Mouse (Mus musculus) heart, embryonic 11.5 days (tissue): ENCODE measurements around the gene Sstr1. TPM values are rescaled to one million over a fixed set of nuclear protein-coding genes. Genes with fewer than 3 reads are reported as not detected.

Experiments used
- ATAC-seq: fragments of 200-750 bp; cut with Nextera tagmentation; replicated peaks from 2 replicates; pipeline ENCODE4 v1.8.0; 2017; ENCODE audit warnings: moderate library complexity; ENCODE audit not compliant: insufficient number of reproducible peaks, low FRiP score, low TSS enrichment
- H3K27ac ChIP-seq: fragments of 300-500 bp; sonication (generic); 2 replicates; pipeline ENCODE4 v1.5.1; 2014; ENCODE audit warnings: mild to moderate bottlenecking, low read depth, low read length
- H3K27me3 ChIP-seq: fragments of 300-500 bp; sonication (generic); 2 replicates; pipeline ENCODE4 v1.6.1; 2014; ENCODE audit warnings: mild to moderate bottlenecking, low read length, mixed read lengths; ENCODE audit not compliant: control insufficient read depth, insufficient read depth
- H3K36me3 ChIP-seq: fragments of 300-500 bp; sonication (generic); 2 replicates; pipeline ENCODE4 v1.6.1; 2014; ENCODE audit warnings: mild to moderate bottlenecking, low read length, moderate library complexity, mixed read lengths; ENCODE audit not compliant: control insufficient read depth, insufficient read depth
- H3K4me1 ChIP-seq: fragments of 300-500 bp; sonication (generic); 2 replicates; pipeline ENCODE4 v1.6.1; 2014; ENCODE audit warnings: low read length; ENCODE audit not compliant: control insufficient read depth, insufficient read depth
- H3K4me2 ChIP-seq: fragments of 300-500 bp; sonication (generic); 2 replicates; pipeline ENCODE4 v1.6.1; 2014; ENCODE audit warnings: mild to moderate bottlenecking, moderate library complexity
- H3K4me3 ChIP-seq: fragments of 300-500 bp; sonication (generic); 2 replicates; pipeline ENCODE4 v1.5.1; 2014; ENCODE audit warnings: low read depth, low read length
- H3K9ac ChIP-seq: fragments of 300-500 bp; sonication (generic); 2 replicates; pipeline ENCODE4 v1.6.1; 2014; ENCODE audit warnings: mild to moderate bottlenecking, low read depth, low read length, moderate library complexity
- H3K9me3 ChIP-seq: fragments of 300-500 bp; sonication (generic); replicated peaks from 2 replicates; pipeline ENCODE4 v1.6.1; 2016; ENCODE audit warnings: low read length; ENCODE audit not compliant: control insufficient read depth
- WGBS: fragments of 180-500 bp; shearing (Covaris S2); extraction: QIAGEN DNeasy Blood & Tissue Kit; methylation state at CpG from one replicate; pipeline ENCODE4 v1.1.7; 2014; ENCODE audit not compliant: insufficient replicate concordance; 5-methylcytosine and 5-hydroxymethylcytosine counted together
- polyA plus RNA-seq: library from polyadenylated mRNA; unstranded; fragments of >200 nt; fragmentation: Nextera tagmentation; extraction: Ambion mirVana; gene quantifications from 2 replicates; pipeline ENCODE4 v1.2.1, GENCODE M21; 2014

Sstr1 gene
- polyA plus RNA-seq: 0.13 TPM in 1 of 2 replicates, not detected in the other

DNA sequence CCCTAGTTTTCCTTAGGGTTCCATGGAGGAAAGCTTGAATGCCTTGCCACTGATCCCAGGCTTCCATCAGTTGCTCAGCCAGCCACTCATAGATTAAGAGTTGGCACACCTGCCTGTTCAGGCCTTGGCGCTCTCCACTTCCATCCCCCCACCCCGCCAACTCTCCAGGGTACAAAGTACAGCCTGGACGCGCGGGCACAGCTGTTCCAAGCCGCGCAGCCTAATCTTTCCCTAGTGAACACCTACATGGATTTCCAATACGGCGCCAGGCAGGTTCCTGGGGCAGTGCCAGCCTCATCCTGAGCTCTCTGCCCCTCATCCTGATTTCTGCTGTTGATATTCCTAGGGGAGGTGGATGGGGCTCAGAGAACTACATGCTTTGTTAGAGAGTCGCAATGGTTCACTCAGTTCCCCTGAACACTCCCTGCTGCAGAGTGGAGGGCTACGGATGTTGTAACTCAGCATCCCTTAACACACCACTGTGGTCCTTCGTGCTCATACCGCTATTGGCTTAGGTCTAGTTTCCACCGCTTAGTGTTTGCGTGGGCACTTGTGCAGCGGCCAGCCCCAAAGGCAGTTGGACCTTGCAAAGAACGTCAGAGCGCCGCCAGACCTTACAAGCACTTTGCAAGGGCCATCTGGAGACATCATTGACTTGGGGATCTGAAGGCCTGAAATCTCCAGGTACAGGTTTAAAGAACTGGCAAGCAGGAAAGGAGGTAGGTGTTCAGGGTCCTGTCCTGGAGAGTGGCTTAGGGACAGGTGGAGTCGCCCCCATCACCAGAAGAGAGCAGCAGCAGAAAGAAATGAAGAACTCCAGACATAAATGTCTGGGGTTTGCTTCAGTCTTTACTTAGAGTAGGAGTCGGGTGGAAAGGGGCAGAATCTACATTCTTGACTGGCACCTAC, at the start of gene Sstr1:
Gene Sstr1, plus strand, starts transcription at position 610 of the 909 bp plus-strand sequence.
- no peaks in the 10 kb centered on the region for H3K36me3 ChIP-seq
- peaks cover 36% of the 10 kb centered on the region for H3K27me3 ChIP-seq
- H3K27ac ChIP-seq: no peak within 1 kb of the TSS
- H3K4me3 ChIP-seq: peak within 1 kb of the TSS; percentile 48
- H3K4me1 ChIP-seq: peaks cover 7% of the 10 kb centered on the region
- WGBS: 19% methylated on average over 21 of the region's 21 CpGs
- H3K4me2 ChIP-seq: peak within 1 kb of the TSS; percentile 91
- H3K9ac ChIP-seq: no peak within 1 kb of the TSS
- ATAC-seq: no peak
- H3K9me3 ChIP-seq: no peaks in the 10 kb centered on the region

DNA sequence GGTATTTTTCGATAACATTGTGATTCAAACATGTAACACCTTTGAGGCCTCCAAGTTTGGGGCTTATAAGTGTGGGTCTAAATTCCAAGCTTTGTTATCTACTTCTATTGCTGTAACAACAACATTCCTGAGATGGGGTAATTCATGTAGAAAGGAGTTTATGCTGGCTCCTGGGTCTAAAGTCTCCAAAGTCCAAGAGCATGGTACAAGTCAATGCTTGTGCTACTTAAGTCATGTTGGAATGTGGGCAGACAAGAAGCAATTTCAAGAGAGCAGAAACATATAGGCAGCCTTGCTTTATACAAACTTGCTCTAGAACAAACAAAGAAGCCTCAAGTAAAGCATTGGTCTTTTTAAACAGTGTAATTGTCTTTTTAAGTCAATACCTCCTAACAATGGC, 12.8 kb upstream of the Sstr1 start:
- Histone ChIP-seq H3K9me3 (no peaks in the 10 kb centered on the region), H3K27ac (no peak overlapping the region), H3K4me3 (no peak overlapping the region), H3K27me3 (no peaks in the 10 kb centered on the region), H3K4me1 (no peaks in the 10 kb centered on the region), H3K9ac (no peak overlapping the region), H3K4me2 (no peak overlapping the region), H3K36me3 (no peaks in the 10 kb centered on the region)
- ATAC-seq: no peak
- 81% methylated on average over 1 of the region's 1 CpGs for WGBS

DNA sequence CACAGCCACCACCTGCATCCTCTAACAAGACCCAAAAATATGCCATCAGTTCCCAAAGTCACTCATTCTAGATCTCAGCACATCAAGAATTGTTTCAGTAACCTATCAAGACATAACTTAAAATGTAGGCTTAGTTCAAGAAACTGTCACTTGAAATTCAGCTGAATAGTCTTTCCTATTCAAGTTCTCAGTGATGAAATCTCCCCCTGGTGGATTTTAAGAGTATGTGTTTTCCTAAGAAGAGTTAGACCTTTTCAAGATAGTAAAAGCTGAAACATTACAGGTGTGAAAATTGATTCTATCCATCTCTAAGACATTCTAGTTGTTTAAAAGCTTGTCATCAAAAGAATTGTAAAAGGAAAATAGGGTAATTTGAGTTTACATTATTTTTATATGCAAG, 10.4 kb upstream of the Sstr1 start:
- Histone ChIP-seq H3K9me3 (no peaks in the 10 kb centered on the region), H3K9ac (no peak overlapping the region), H3K36me3 (no peaks in the 10 kb centered on the region), H3K27me3 (no peaks in the 10 kb centered on the region), H3K4me1 (no peaks in the 10 kb centered on the region), H3K4me2 (no peak overlapping the region), H3K27ac (no peak overlapping the region), H3K4me3 (no peak overlapping the region)
- ATAC-seq: no peak

DNA sequence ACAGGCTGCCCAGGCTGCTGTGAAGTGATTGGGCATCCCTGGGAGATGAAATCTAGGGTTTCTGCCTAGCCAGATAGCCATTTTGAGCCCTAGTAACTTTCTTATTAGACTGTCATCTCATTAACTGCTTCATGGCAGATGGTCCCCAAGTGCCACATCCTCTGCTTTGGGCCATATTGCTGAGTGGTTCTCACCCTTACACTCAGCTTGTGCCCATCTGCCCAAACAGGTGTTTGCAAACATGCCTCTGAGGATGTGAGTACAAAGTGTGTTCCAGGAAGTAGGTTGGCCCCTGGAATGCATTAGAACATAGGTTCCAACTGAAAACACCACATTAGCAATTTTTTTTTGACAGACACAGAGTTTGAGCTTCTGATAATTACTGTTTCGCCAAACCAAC, 3.6 kb upstream of the Sstr1 start:
- H3K27me3 ChIP-seq: peaks cover 24% of the 10 kb centered on the region
- H3K9me3 ChIP-seq: no peaks in the 10 kb centered on the region
- H3K9ac ChIP-seq: no peak overlapping the region
- H3K27ac ChIP-seq: no peak overlapping the region
- ATAC-seq: no peak
- 73% methylated on average over 1 of the region's 1 CpGs for WGBS
- peaks cover 7% of the 10 kb centered on the region for H3K4me1 ChIP-seq
- H3K36me3 ChIP-seq: no peaks in the 10 kb centered on the region
- H3K4me3 ChIP-seq: no peak overlapping the region
- H3K4me2 ChIP-seq: no peak overlapping the region

DNA sequence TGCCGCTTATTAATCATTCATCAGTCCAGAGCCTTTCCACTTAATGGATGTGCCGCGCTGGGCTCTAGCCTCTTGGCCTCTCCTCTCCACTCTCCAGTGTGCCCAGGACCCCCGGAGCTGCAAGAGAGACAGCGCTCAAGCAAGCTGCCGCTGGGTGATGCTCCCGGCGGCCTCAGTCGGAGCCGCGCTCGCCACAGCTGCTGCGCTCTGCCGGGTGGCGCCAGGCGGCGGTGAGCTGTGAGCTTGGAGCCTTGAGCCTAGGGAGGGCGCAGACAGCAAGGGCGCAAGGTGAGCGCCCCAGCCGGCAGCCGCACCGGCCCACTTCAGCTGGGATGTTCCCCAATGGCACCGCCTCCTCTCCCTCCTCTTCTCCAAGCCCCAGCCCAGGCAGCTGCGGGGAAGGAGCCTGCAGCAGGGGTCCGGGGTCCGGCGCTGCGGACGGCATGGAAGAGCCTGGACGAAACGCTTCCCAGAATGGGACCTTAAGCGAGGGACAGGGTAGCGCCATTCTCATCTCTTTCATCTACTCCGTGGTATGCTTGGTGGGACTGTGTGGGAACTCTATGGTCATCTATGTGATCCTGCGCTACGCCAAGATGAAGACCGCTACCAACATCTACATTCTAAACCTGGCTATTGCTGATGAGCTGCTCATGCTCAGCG, 820 bp downstream of the Sstr1 start:
- 1% methylated on average over 39 of the region's 39 CpGs for WGBS
- ATAC-seq: peak; percentile 60
- H3K9ac ChIP-seq: no peak overlapping the region

DNA sequence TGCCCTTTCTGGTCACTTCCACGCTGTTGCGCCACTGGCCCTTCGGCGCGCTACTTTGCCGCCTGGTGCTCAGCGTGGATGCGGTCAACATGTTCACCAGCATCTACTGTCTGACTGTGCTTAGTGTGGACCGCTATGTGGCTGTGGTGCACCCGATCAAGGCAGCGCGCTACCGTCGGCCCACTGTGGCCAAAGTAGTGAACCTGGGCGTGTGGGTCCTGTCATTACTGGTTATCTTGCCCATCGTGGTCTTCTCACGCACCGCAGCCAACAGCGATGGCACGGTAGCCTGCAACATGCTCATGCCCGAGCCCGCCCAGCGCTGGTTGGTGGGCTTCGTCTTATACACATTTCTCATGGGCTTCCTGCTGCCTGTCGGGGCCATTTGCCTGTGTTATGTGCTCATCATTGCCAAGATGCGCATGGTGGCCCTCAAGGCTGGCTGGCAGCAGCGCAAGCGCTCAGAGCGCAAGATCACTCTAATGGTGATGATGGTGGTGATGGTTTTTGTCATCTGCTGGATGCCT, 1.4 kb downstream of the Sstr1 start:
- H3K9me3 ChIP-seq: no peaks in the 10 kb centered on the region
- H3K4me2 ChIP-seq: peak overlapping the region; percentile 91
- peaks cover 7% of the 10 kb centered on the region for H3K4me1 ChIP-seq
- no peak overlapping the region for H3K27ac ChIP-seq
- no peaks in the 10 kb centered on the region for H3K36me3 ChIP-seq
- peaks cover 36% of the 10 kb centered on the region for H3K27me3 ChIP-seq
- ATAC-seq: no peak
- H3K4me3 ChIP-seq: peak overlapping the region; percentile 48
- no peak overlapping the region for H3K9ac ChIP-seq
- WGBS: 5% methylated on average over 29 of the region's 29 CpGs

More for the DNA sequence above, 820 bp downstream of the Sstr1 start:
- Histone ChIP-seq H3K27ac (no peak overlapping the region), H3K36me3 (no peaks in the 10 kb centered on the region), H3K4me2 (peak overlapping the region; percentile 91), H3K27me3 (peaks cover 36% of the 10 kb centered on the region), H3K4me3 (peak overlapping the region; percentile 48), H3K9me3 (no peaks in the 10 kb centered on the region), H3K4me1 (peaks cover 7% of the 10 kb centered on the region)

DNA sequence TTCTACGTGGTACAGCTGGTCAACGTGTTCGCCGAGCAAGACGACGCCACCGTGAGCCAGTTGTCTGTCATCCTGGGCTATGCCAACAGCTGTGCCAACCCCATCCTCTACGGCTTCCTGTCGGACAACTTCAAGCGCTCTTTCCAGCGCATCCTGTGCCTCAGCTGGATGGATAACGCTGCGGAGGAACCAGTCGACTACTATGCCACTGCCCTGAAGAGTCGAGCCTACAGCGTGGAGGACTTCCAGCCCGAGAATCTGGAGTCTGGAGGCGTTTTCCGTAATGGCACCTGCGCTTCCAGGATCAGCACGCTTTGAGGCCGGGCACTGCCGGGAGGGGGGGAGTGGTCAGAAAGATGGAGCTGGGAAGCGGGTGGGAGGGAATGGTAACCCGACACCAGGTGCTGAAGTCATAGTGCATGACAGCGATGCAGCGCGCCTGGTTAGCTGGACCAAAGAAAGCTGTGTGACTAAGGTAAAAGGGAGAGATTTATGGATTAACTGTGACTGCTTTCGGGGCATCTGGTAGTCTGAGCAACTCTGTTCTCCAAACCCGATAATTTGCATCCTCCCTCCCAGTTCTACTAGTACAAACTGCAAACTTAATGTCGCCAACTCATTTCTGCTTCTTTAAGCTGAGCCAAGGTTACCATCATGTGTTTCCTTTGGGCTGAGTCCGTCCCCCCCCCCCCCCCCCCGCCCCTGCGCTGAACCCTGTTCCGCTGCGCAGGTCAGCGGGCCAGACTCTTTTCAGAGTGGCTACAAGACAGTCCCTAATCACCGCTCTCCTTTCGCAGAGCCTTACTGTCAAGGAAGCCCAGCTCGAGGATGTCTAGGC, 2.1 kb downstream of the Sstr1 start:
- WGBS: 1% methylated on average over 37 of the region's 40 CpGs
- peak; percentile 61 for ATAC-seq

More for the DNA sequence above, 2.1 kb downstream of the Sstr1 start:
- peak overlapping the region; percentile 91 for H3K4me2 ChIP-seq
- no peak overlapping the region for H3K27ac ChIP-seq
- H3K9me3 ChIP-seq: no peaks in the 10 kb centered on the region
- no peak overlapping the region for H3K9ac ChIP-seq
- H3K27me3 ChIP-seq: peaks cover 36% of the 10 kb centered on the region
- peaks cover 7% of the 10 kb centered on the region for H3K4me1 ChIP-seq
- H3K4me3 ChIP-seq: peak overlapping the region; percentile 48
- no peaks in the 10 kb centered on the region for H3K36me3 ChIP-seq
